Mouse (Mus musculus): Measurements from ENCODE around the gene Ksr2. TPM values are rescaled to one million over a fixed set of nuclear protein-coding genes. Genes with fewer than 3 reads are reported as not detected.
A peak's percentile ranks its signal among the peaks of the same experiment; 100 is the strongest.

Gene Ksr2
- total RNA-seq, 2 experiments from 2014 or later, result 33.1 to 34.6 TPM

- DNase-seq (ENCODE audit: low spot score in 2 of 2), result no peak
Measured at GRCm38 (mm10) chr5:117481162-117481561, 67.4 kb downstream of the Ksr2 start.

- DNase-seq (ENCODE audit: low spot score in 2 of 2), result no peak
Measured at GRCm38 (mm10) chr5:117481586-117481985, 67.8 kb downstream of the Ksr2 start.

- no peak for DNase-seq (ENCODE audit: low spot score in 2 of 2)
Measured at GRCm38 (mm10) chr5:117482013-117482412, 68.2 kb downstream of the Ksr2 start.

GRCm38 (mm10) chr5:117485411-117485810, 71.6 kb downstream of the Ksr2 start:
- DNase-seq (ENCODE audit: low spot score in 2 of 2), result no peak

- no peak for DNase-seq (ENCODE audit: low spot score in 2 of 2)
Measured at GRCm38 (mm10) chr5:117486092-117486491, 72.3 kb downstream of the Ksr2 start.

- DNase-seq (ENCODE audit: low spot score in 2 of 2), result no peak
Measured at GRCm38 (mm10) chr5:117488155-117488554, 74.4 kb downstream of the Ksr2 start.

GRCm38 (mm10) chr5:117488670-117489325, 75.0 kb downstream of the Ksr2 start:
- no peak for DNase-seq (ENCODE audit: low spot score in 2 of 2)

- peak; percentile 57 to 64 for DNase-seq (ENCODE audit: low spot score in 2 of 2)
Measured at GRCm38 (mm10) chr5:117492933-117493863, 79.4 kb downstream of the Ksr2 start.

GRCm38 (mm10) chr5:117493947-117494346, 80.1 kb downstream of the Ksr2 start:
- DNase-seq (ENCODE audit: low spot score in 2 of 2), result peak; percentile 76 to 79

- no peak for DNase-seq (ENCODE audit: low spot score in 2 of 2)
Measured at GRCm38 (mm10) chr5:117497084-117497483, 83.3 kb downstream of the Ksr2 start.

GRCm38 (mm10) chr5:117502611-117503010, 88.8 kb downstream of the Ksr2 start:
- DNase-seq (ENCODE audit: low spot score in 2 of 2), result no peak

- no peak for DNase-seq (ENCODE audit: low spot score in 2 of 2)
Measured at GRCm38 (mm10) chr5:117504431-117504830, 90.6 kb downstream of the Ksr2 start.

GRCm38 (mm10) chr5:117505204-117505603, 91.4 kb downstream of the Ksr2 start:
- peak; percentile 83 to 84 for DNase-seq (ENCODE audit: low spot score in 2 of 2)

- DNase-seq (ENCODE audit: low spot score in 2 of 2), result no peak
Measured at GRCm38 (mm10) chr5:117505769-117506168, 92.0 kb downstream of the Ksr2 start.

- peak; percentile 79 to 80 for DNase-seq (ENCODE audit: low spot score in 2 of 2)
Measured at GRCm38 (mm10) chr5:117506406-117506805, 92.6 kb downstream of the Ksr2 start.

GRCm38 (mm10) chr5:117509511-117510375, 95.9 kb downstream of the Ksr2 start:
- DNase-seq (ENCODE audit: low spot score in 2 of 2), result peak; percentile 58 to 60

- DNase-seq (ENCODE audit: low spot score in 2 of 2), result no peak
Measured at GRCm38 (mm10) chr5:117510864-117511263, 97.1 kb downstream of the Ksr2 start.

GRCm38 (mm10) chr5:117515396-117515795, 101.6 kb downstream of the Ksr2 start:
- DNase-seq (ENCODE audit: low spot score in 2 of 2), result no peak

- DNase-seq (ENCODE audit: low spot score in 2 of 2), result no peak
Measured at GRCm38 (mm10) chr5:117515861-117516260, 102.1 kb downstream of the Ksr2 start.

GRCm38 (mm10) chr5:117516597-117516996, 102.8 kb downstream of the Ksr2 start:
- peak; percentile 83 for DNase-seq (ENCODE audit: low spot score in 2 of 2)

GRCm38 (mm10) chr5:117519858-117520495, 106.2 kb downstream of the Ksr2 start:
- no peak for DNase-seq (ENCODE audit: low spot score in 2 of 2)

Data from layer of hippocampus, postnatal 10 days (tissue).